Mouse (Mus musculus) MEL (cell line): Measurements from ENCODE around the gene Klf3. TPM values are rescaled to one million over a fixed set of nuclear protein-coding genes. Genes with fewer than 3 reads are reported as not detected.

Experiments
- DNase-seq: peaks from one replicate; pipeline ENCODE4 v3.0.0; 2011; ENCODE audit warnings: low read depth, low spot score
- H3K27ac ChIP-seq: 2 replicates; pipeline ENCODE4 v1.5.1; 2012; ENCODE audit warnings: low read depth, mild to moderate bottlenecking, control low read depth, low read length, moderate library complexity; ENCODE audit not compliant: control insufficient read depth
- H3K27me3 ChIP-seq, 2 experiments: fragments of 150-350 bp in 1 of 2; sonication (generic) in 1 of 2; 2 replicates each; pipeline ENCODE4 v1.6.1; 2012; ENCODE audit warnings: low read length in 2 of 2, mild to moderate bottlenecking in 2 of 2, improper control_type of control experiment in 1 of 2, moderate library complexity in 1 of 2; ENCODE audit not compliant: insufficient read depth in 2 of 2, control insufficient read depth in 1 of 2
- H3K36me3 ChIP-seq, 2 experiments: 2 replicates each; pipeline ENCODE4 v1.6.1; 2012 to 2014; ENCODE audit warnings: low read length in 2 of 2, improper control_type of control experiment in 1 of 2, inconsistent platforms in 1 of 2, mild to moderate bottlenecking in 1 of 2; ENCODE audit not compliant: insufficient read depth in 2 of 2, control insufficient read depth in 1 of 2
- H3K4me1 ChIP-seq, 2 experiments: fragments of 150-350 bp in 1 of 2; sonication (generic) in 1 of 2; 2 replicates each; pipeline ENCODE4 v1.6.1; 2012; ENCODE audit warnings: low read length in 2 of 2, improper control_type of control experiment in 1 of 2, mild to moderate bottlenecking in 1 of 2; ENCODE audit not compliant: insufficient read depth in 2 of 2, control insufficient read depth in 1 of 2
- H3K4me3 ChIP-seq, 2 experiments: fragments of 150-350 bp in 1 of 2; sonication (generic) in 1 of 2; 2 replicates each; pipeline ENCODE4 v1.5.1; 2012; ENCODE audit warnings: low read depth in 2 of 2, low read length in 2 of 2, mild to moderate bottlenecking in 2 of 2, moderate library complexity in 2 of 2, control low read depth in 1 of 2, improper control_type of control experiment in 1 of 2; ENCODE audit not compliant: control insufficient read depth in 1 of 2, insufficient read depth in 1 of 2
- H3K79me2 ChIP-seq: 2 replicates; pipeline ENCODE4 v1.6.1; 2012; ENCODE audit warnings: mild to moderate bottlenecking, low read length, moderate library complexity; ENCODE audit not compliant: control insufficient read depth, poor library complexity, insufficient read depth
- H3K9ac ChIP-seq: 2 replicates; pipeline ENCODE4 v1.6.1; 2012; ENCODE audit warnings: low read depth, mild to moderate bottlenecking, control low read depth, low read length, moderate library complexity; ENCODE audit not compliant: control insufficient read depth, poor library complexity, severe bottlenecking
- H3K9me3 ChIP-seq: fragments of 150-350 bp; sonication (generic); replicated peaks from 2 replicates; pipeline ENCODE4 v1.6.1; 2012; ENCODE audit warnings: mild to moderate bottlenecking, low read length, improper control_type of control experiment, moderate library complexity; ENCODE audit not compliant: insufficient read depth
- BHLHE40 ChIP-seq: IDR thresholded peaks from 2 replicates; pipeline ENCODE4 v1.6.1; 2012; ENCODE audit warnings: low read depth, mild to moderate bottlenecking, inconsistent platforms, low read length, improper control_type of control experiment, borderline replicate concordance
- CHD1 ChIP-seq: IDR thresholded peaks from 2 replicates; pipeline ENCODE4 v1.6.1; 2012; ENCODE audit warnings: low read depth, mild to moderate bottlenecking, inconsistent platforms, low read length, improper control_type of control experiment
- CHD2 ChIP-seq: IDR thresholded peaks from 2 replicates; pipeline ENCODE4 v1.6.1; 2011; ENCODE audit warnings: low read length, improper control_type of control experiment
- CTCF ChIP-seq, 3 experiments: IDR thresholded peaks in 2 of 3; conservative IDR thresholded peaks in 1 of 3; 2 replicates each; pipeline ENCODE4 v1.5.1; 2011 to 2012; ENCODE audit warnings: low read length in 3 of 3, low read depth in 2 of 3, mild to moderate bottlenecking in 2 of 3, improper control_type of control experiment in 1 of 3, inconsistent platforms in 1 of 3, mixed read lengths in 1 of 3, moderate library complexity in 1 of 3; ENCODE audit not compliant: control insufficient read depth in 1 of 3, insufficient read depth in 1 of 3, poor library complexity in 1 of 3, severe bottlenecking in 1 of 3
- EP300 ChIP-seq, 2 experiments: IDR thresholded peaks; 2 replicates each; pipeline ENCODE4 v1.6.1; 2011; ENCODE audit warnings: improper control_type of control experiment in 2 of 2, low read length in 2 of 2, low read depth in 1 of 2, mild to moderate bottlenecking in 1 of 2
- ETS1 ChIP-seq: IDR thresholded peaks from 2 replicates; pipeline ENCODE4 v1.6.1; 2012; ENCODE audit warnings: low read depth, mild to moderate bottlenecking, inconsistent platforms, low read length, improper control_type of control experiment, moderate library complexity
- GATA1 ChIP-seq: IDR thresholded peaks from 2 replicates; pipeline ENCODE4 v1.6.1; 2011; ENCODE audit warnings: low read depth, low read length, improper control_type of control experiment
- HCFC1 ChIP-seq: IDR thresholded peaks from 2 replicates; pipeline ENCODE4 v1.6.1; 2012; ENCODE audit warnings: low read depth, mild to moderate bottlenecking, inconsistent platforms, low read length, improper control_type of control experiment, moderate library complexity
- JUND ChIP-seq: IDR thresholded peaks from 2 replicates; pipeline ENCODE4 v1.6.1; 2011; ENCODE audit warnings: low read depth, mild to moderate bottlenecking, improper control_type of control experiment, low read length
- MAFK ChIP-seq: IDR thresholded peaks from 2 replicates; pipeline ENCODE4 v1.6.1; 2011; ENCODE audit warnings: low read depth, mild to moderate bottlenecking, low read length, improper control_type of control experiment, borderline replicate concordance
- MAX ChIP-seq: IDR thresholded peaks from 2 replicates; pipeline ENCODE4 v1.6.1; 2011; ENCODE audit warnings: low read length, improper control_type of control experiment
- MAZ ChIP-seq: IDR thresholded peaks from 2 replicates; pipeline ENCODE4 v1.6.1; 2012; ENCODE audit warnings: low read depth, mild to moderate bottlenecking, inconsistent platforms, low read length, improper control_type of control experiment
- MEF2A ChIP-seq: IDR thresholded peaks from 2 replicates; pipeline ENCODE4 v1.6.1; 2014; ENCODE audit warnings: low read depth, mild to moderate bottlenecking, inconsistent platforms, low read length, improper control_type of control experiment; ENCODE audit not compliant: poor library complexity, insufficient replicate concordance, severe bottlenecking; ENCODE audit errors: extremely low read depth
- MXI1 ChIP-seq: IDR thresholded peaks from 2 replicates; pipeline ENCODE4 v1.6.1; 2011; ENCODE audit warnings: mild to moderate bottlenecking, low read depth, low read length, improper control_type of control experiment
- MYB ChIP-seq: IDR thresholded peaks from 2 replicates; pipeline ENCODE4 v1.6.1; 2011; ENCODE audit warnings: mild to moderate bottlenecking, low read depth, low read length, improper control_type of control experiment
- MYC ChIP-seq: IDR thresholded peaks from 2 replicates; pipeline ENCODE4 v1.6.1; 2011; ENCODE audit warnings: low read depth, mild to moderate bottlenecking, low read length, improper control_type of control experiment, moderate library complexity
- NRF1 ChIP-seq: IDR thresholded peaks from 2 replicates; pipeline ENCODE4 v1.6.1; 2014; ENCODE audit warnings: low read depth, mild to moderate bottlenecking, inconsistent platforms, low read length, improper control_type of control experiment, moderate library complexity; ENCODE audit not compliant: poor library complexity, insufficient read depth, severe bottlenecking
- RCOR1 ChIP-seq: IDR thresholded peaks from 2 replicates; pipeline ENCODE4 v1.6.1; 2012; ENCODE audit warnings: low read depth, mild to moderate bottlenecking, inconsistent platforms, low read length, improper control_type of control experiment
- SIN3A ChIP-seq: IDR thresholded peaks from 2 replicates; pipeline ENCODE4 v1.6.1; 2012; ENCODE audit warnings: low read length, improper control_type of control experiment, inconsistent platforms
- SMC3 ChIP-seq: IDR thresholded peaks from 2 replicates; pipeline ENCODE4 v1.6.1; 2011; ENCODE audit warnings: low read depth, low read length, improper control_type of control experiment
- TCF12 ChIP-seq: IDR thresholded peaks from 2 replicates; pipeline ENCODE4 v1.6.1; 2014; ENCODE audit warnings: low read depth, mild to moderate bottlenecking, inconsistent platforms, low read length, improper control_type of control experiment, moderate library complexity
- UBTF ChIP-seq: IDR thresholded peaks from 2 replicates; pipeline ENCODE4 v1.6.1; 2012; ENCODE audit warnings: low read depth, mild to moderate bottlenecking, inconsistent platforms, low read length, improper control_type of control experiment, moderate library complexity, borderline replicate concordance; ENCODE audit not compliant: insufficient read depth
- USF1 ChIP-seq: IDR thresholded peaks from 2 replicates; pipeline ENCODE4 v1.6.1; 2014; ENCODE audit warnings: low read depth, mild to moderate bottlenecking, inconsistent platforms, low read length, improper control_type of control experiment, moderate library complexity
- USF2 ChIP-seq, 2 experiments: IDR thresholded peaks; 2 replicates each; pipeline ENCODE4 v1.6.1; 2011 to 2012; ENCODE audit warnings: improper control_type of control experiment in 2 of 2, low read length in 2 of 2, borderline replicate concordance in 1 of 2, inconsistent platforms in 1 of 2, low read depth in 1 of 2, mild to moderate bottlenecking in 1 of 2; ENCODE audit not compliant: insufficient read depth in 1 of 2
- ZMIZ1 ChIP-seq: IDR thresholded peaks from 2 replicates; pipeline ENCODE4 v1.6.1; 2012; ENCODE audit warnings: low read depth, mild to moderate bottlenecking, inconsistent platforms, low read length, improper control_type of control experiment, moderate library complexity
- ZNF384 ChIP-seq: IDR thresholded peaks from 2 replicates; pipeline ENCODE4 v1.6.1; 2012; ENCODE audit warnings: low read depth, mild to moderate bottlenecking, inconsistent platforms, low read length, improper control_type of control experiment
- polyA plus RNA-seq, 2 experiments: library from polyadenylated mRNA; stranded (reverse) in 1 of 2; unstranded in 1 of 2; fragments of >175 nt in 1 of 2; fragments of >200 nt in 1 of 2; gene quantifications; 2 replicates each; pipeline versions ENCODE4 v1.2.1 to v1.2.4; 2012; ENCODE audit warnings: low replicate concordance in 2 of 2, low read depth in 1 of 2; ENCODE audit not compliant: insufficient read length in 2 of 2, insufficient read depth in 1 of 2, missing spikeins in 1 of 2
- total RNA-seq: library from RNA; depleted of rRNA; stranded (reverse); fragments of 300-350 nt; gene quantifications from 2 replicates; pipeline ENCODE4 v1.2.3, GENCODE M21; 2012

Gene Klf3
- total and polyA plus RNA-seq, 3 experiments = 7.1 to 72.2 (median 39.7) TPM

DNA sequence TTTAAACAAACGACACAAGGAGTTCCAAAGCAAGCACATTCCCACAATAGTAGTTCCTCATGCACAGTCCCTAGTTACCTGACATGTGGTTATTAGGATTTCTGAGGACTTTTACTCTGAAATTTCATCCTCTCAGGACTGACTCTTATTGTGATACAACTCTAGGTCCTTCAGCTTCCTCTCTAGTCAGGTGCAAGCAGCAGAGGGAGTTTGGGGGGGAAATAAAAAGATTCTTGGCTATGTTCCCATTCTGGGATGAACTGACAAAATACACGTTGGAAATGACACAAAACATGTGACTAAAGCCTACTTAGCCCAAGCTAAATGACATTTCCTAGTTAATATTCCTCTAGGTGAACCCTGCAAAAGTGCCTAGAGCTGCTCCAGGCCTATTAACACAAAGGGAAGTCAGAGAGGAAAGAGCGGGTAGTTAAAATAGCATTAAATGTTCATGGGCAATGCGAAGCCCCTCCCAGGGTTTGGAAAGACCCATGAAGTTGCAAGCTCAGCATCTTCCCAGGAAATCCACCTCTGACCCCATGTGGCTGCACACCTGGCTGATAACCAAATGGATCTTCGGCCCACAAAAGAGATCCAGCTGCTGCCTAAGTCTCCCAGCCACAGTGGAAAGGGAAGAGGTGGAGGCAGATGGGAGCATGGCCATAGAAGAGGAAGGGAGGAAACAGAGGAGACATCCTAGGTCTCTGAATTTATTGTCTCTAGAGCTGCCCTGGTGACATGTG lies 49.6 kb downstream of the Klf3 start:
- peaks cover 0 to 4% of the 10 kb centered on the region in 2 experiments; a peak in 1 of 4 replicates for H3K36me3 ChIP-seq
- no peak overlapping the region for H3K9ac ChIP-seq
- no peak overlapping the region for H3K4me3 ChIP-seq
- H3K79me2 ChIP-seq = no peaks in the 10 kb centered on the region
- TF ChIP-seq MEF2A (no peak), BHLHE40 (peak; percentile 67; the same call in 1 of the 2 replicates), SMC3 (no peak), ETS1 (peak; percentile 84), TCF12 (no peak), CHD2 (no peak), MAX (peak; percentile 75; the same call in 1 of the 2 replicates), USF1 (peak; percentile 63; the same call in 1 of the 2 replicates), SIN3A (peak; percentile 89), RCOR1 (0 out of 2 replicates have a peak, but pooled peaks have one; percentile 40), MYB (0 out of 2 replicates have a peak, but pooled peaks have one; percentile 37), MAZ (no peak), MYC (peak; percentile 74), MXI1 (peak; percentile 47; the same call in 1 of the 2 replicates), USF2 (IDR thresholded peaks at IDR 0.05; ENCODE audit: borderline replicate concordance in 1 of 2, insufficient read depth in 1 of 2, low read depth in 1 of 2, low read length in 2 of 2) (0 out of 4 replicates have a peak, but pooled peaks of 1 of the 2 experiments have one; percentile 21), HCFC1 (peak; percentile 60), UBTF (no peak), EP300 (IDR thresholded peaks at IDR 0.05; ENCODE audit: low read depth in 1 of 2, low read length in 2 of 2) (peak; percentile 9 to 55; a peak in 1 of 4 replicates)
- H3K27ac ChIP-seq = no peak overlapping the region
- H3K27me3 ChIP-seq = no peaks in the 10 kb centered on the region
- peak; percentile 75 for DNase-seq
- peaks cover 0 to 4% of the 10 kb centered on the region in 2 experiments; a peak in 1 of 4 replicates for H3K4me1 ChIP-seq
- no peaks in the 10 kb centered on the region for H3K9me3 ChIP-seq

DNA sequence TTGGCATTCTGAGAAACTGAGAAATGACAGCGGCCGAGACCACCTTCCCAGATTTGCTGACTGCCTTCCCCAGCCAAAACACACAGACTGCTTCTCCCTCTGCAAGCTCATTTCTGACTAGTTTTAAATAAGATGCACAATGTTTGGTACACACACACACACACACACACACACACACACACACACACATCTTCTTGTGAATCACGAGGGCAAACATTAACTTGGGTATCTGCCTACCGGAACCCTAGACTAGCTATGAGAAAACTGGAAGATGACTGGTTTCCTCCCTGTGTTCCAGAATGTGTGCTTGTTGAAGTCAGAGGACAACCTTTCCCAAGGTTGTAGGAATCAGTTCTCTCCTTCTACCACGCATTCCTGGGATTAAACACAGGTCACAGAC lies 50.2 kb downstream of the Klf3 start:
- peaks cover 0 to 4% of the 10 kb centered on the region in 2 experiments; a peak in 1 of 4 replicates for H3K4me1 ChIP-seq
- TF ChIP-seq UBTF (no peak), HCFC1 (no peak), MAFK (no peak), MEF2A (no peak), RCOR1 (no peak), ZNF384 (no peak), NRF1 (no peak), BHLHE40 (no peak), USF1 (no peak), SIN3A (no peak), GATA1 (no peak), CTCF (IDR thresholded peaks at IDR 0.05 in 2 of 3, conservative IDR thresholded peaks at IDR 0.05 in 1 of 3; ENCODE audit: control insufficient read depth in 1 of 3, insufficient read depth in 1 of 3, low read depth in 2 of 3, low read length in 3 of 3, poor library complexity in 1 of 3, severe bottlenecking in 1 of 3) (no peak), CHD1 (no peak), ETS1 (no peak), MYC (no peak), ZMIZ1 (no peak), JUND (no peak)
- H3K36me3 ChIP-seq = no peaks in the 10 kb centered on the region
- H3K4me3 ChIP-seq = no peak overlapping the region
- no peak overlapping the region for H3K27ac ChIP-seq
- H3K79me2 ChIP-seq = no peaks in the 10 kb centered on the region
- no peak for DNase-seq
- no peak overlapping the region for H3K9ac ChIP-seq
- no peaks in the 10 kb centered on the region for H3K9me3 ChIP-seq
- no peaks in the 10 kb centered on the region for H3K27me3 ChIP-seq
